Mouse (Mus musculus): ENCODE measurements around the gene Exoc1. TPM values are rescaled to one million over a fixed set of nuclear protein-coding genes. Genes with fewer than 3 reads are reported as not detected.

Gene Exoc1
- polyA plus RNA-seq, 1 experiment from 2014 or later: 52.0 TPM

DNA sequence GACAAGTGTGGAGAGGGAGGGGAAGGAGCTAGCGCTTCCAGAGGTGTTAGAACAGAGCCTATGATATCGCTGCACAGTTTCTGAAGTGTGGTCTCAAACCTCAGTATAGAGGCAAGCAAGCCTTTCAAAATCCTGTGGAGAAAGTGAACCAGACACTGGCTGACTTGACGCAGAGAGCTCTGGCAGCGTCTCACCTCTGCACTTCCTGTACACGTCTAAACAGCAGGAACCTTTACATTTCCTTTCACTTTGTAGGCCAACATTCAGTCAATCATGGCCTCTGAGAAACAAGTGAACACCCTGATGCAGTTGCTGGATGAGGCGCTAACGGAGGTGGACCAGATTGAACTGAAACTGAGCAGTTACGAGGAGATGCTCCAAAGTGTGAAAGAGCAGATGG lies 14.1 kb downstream of the Exoc1 start:
- no peak overlapping the region for H3K4me2 ChIP-seq
- WGBS: 91% methylated on average over 8 of the region's 8 CpGs
- no peaks in the 10 kb centered on the region for H3K9me3 ChIP-seq (replicated peaks)
- H3K4me1 ChIP-seq: peaks cover 7% of the 10 kb centered on the region
- ATAC-seq: no peak
- peaks cover 57% of the 10 kb centered on the region for H3K36me3 ChIP-seq (ENCODE audit: poor library complexity, severe bottlenecking)
- H3K4me3 ChIP-seq: no peak overlapping the region
- no peak overlapping the region for H3K9ac ChIP-seq
- no peaks in the 10 kb centered on the region for H3K27me3 ChIP-seq
- no peak overlapping the region for H3K27ac ChIP-seq

DNA sequence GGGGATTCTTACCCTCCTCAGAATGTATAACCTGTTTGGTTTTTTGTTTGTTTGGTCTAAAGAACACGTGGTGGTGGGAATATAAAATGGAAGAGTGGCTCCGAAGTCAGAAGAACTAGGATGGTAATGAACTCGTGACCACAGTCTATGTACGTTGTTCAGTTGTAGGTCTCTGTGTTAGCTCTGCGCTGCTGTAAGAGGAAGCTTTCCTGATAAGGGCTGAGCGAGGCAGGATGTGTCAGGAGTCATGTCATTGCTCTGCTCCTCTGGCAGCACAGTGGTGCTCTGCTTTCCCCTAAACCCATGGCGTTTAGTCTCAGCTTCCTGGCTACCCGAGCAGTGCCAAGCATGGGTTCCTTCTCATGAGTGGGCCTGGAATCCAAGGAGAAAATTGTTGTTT lies 21.3 kb downstream of the Exoc1 start:
- no peak for ATAC-seq
- no peak overlapping the region for H3K9ac ChIP-seq
- no peaks in the 10 kb centered on the region for H3K9me3 ChIP-seq (replicated peaks)
- H3K27me3 ChIP-seq: no peaks in the 10 kb centered on the region
- H3K4me2 ChIP-seq: no peak overlapping the region
- peaks cover 42% of the 10 kb centered on the region for H3K36me3 ChIP-seq (ENCODE audit: poor library complexity, severe bottlenecking)
- no peak overlapping the region for H3K4me3 ChIP-seq
- WGBS: 94% methylated on average over 8 of the region's 8 CpGs
- H3K27ac ChIP-seq: no peak overlapping the region
- no peaks in the 10 kb centered on the region for H3K4me1 ChIP-seq

DNA sequence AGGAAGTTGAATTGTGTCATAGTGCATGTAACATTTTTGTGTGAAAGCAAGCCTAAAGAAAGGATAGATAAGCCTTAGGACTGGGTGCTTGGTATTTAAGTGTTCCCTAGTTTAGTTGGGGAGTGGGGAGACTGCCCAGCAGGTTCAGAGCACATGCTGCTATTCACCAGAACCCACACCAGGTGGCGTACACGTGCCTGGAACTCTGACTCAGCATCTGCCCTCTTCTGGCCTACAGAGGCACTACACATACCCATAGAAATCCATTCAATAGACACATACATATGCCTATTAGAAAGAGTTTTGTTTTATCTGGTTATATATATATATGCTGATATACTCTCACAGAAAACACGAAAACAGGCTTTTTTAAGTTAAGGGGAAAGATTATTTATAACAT lies 36.2 kb downstream of the Exoc1 start:
- Histone ChIP-seq H3K4me3 (no peak overlapping the region), H3K4me2 (no peak overlapping the region), H3K9ac (no peak overlapping the region), H3K27me3 (no peaks in the 10 kb centered on the region), H3K27ac (no peak overlapping the region), H3K36me3 (ENCODE audit: poor library complexity, severe bottlenecking) (peaks cover 80% of the 10 kb centered on the region), H3K9me3 (replicated peaks) (no peaks in the 10 kb centered on the region), H3K4me1 (no peaks in the 10 kb centered on the region)
- 36% methylated on average over 3 of the region's 3 CpGs for WGBS
- no peak for ATAC-seq

GRCm38 (mm10) chr5:76574251-76574650 lies 45.1 kb downstream of the Exoc1 start:
- Histone ChIP-seq H3K36me3 (ENCODE audit: poor library complexity, severe bottlenecking) (peaks cover 24% of the 10 kb centered on the region), H3K4me3 (no peak overlapping the region), H3K9me3 (replicated peaks) (no peaks in the 10 kb centered on the region), H3K27ac (no peak overlapping the region), H3K4me2 (no peak overlapping the region), H3K4me1 (no peaks in the 10 kb centered on the region), H3K27me3 (no peaks in the 10 kb centered on the region), H3K9ac (no peak overlapping the region)
- no peak for ATAC-seq
- WGBS: 74% methylated on average over 7 of the region's 7 CpGs

- no peak overlapping the region for H3K4me3 ChIP-seq
- WGBS: 88% methylated on average over 3 of the region's 3 CpGs
- no peak overlapping the region for H3K27ac ChIP-seq
- no peaks in the 10 kb centered on the region for H3K27me3 ChIP-seq
- no peak overlapping the region for H3K4me2 ChIP-seq
- no peaks in the 10 kb centered on the region for H3K36me3 ChIP-seq (ENCODE audit: poor library complexity, severe bottlenecking)
- no peaks in the 10 kb centered on the region for H3K9me3 ChIP-seq (replicated peaks)
- no peak for ATAC-seq
- no peaks in the 10 kb centered on the region for H3K4me1 ChIP-seq
- no peak overlapping the region for H3K9ac ChIP-seq
These were observed 47.9 kb downstream of the Exoc1 start for GRCm38 (mm10) chr5:76577026-76577425.

DNA sequence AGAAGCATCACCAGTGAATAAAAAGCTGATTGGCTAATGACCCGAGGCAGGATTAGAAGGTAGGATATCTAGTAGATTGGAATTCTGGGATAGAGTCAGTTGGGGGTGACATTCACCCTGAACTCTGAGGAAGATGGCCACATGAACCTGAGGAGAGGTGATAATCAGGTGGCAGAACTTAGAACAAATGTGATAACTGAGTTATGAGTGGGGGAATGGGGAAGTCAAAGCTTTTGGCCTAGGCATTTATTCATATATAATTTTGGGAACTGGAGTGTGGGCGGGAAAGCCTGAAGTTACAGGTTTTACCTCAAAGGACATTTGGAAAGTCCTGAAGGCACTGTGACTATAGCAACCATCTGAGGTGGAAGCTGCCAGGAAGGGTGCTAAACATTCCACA lies 56.3 kb downstream of the Exoc1 start:
- Histone ChIP-seq H3K4me2 (no peak overlapping the region), H3K9ac (no peak overlapping the region), H3K27me3 (no peaks in the 10 kb centered on the region), H3K27ac (no peak overlapping the region), H3K4me3 (no peak overlapping the region), H3K4me1 (peaks cover 12% of the 10 kb centered on the region), H3K9me3 (replicated peaks) (no peaks in the 10 kb centered on the region), H3K36me3 (ENCODE audit: poor library complexity, severe bottlenecking) (no peaks in the 10 kb centered on the region)
- WGBS: 85% methylated on average over 2 of the region's 2 CpGs
- no peak for ATAC-seq

DNA sequence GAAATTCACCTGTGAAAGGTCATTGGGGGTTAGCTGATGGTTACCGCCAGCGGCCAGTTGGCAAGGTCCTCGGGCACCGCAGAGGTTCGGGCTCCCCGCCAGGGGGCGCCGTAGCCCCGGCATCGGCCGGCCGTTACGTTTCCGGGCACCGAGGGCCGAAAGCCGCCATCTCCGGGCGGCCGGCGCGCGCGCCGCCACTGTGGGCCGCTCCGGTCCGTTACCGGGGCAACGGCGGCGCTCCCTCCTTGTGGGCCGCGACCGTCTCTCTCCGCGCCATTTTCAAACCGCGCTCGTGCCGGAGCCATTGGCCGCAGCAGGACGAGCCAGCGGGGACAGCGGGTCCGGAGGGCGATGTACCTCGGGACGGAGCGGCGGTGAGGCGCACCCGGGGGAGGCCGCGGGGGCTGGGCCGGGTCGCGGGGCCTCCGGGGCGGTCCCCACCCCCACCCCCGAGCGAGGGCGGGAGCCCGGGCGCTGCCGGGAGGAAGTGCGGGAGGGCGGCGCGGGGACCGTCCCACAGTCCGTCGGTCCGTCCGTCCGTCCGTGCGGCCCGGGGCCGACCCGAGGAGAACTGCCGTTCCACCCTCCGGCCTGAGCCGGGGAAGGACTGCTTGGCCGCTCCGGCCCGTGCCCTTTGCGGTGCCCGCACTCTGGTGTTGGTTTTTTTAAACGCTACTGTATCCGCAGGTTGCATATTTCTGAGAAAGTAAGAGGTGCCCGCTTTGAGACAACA lies 59.6 kb downstream of the Exoc1 start, which contains the start of gene Cep135:
Gene Cep135, plus strand, starts transcription at position 148 of the 733 bp plus-strand sequence.
- Histone ChIP-seq H3K27me3 (no peaks in the 10 kb centered on the region), H3K9ac (peak within 1 kb of the TSS; percentile 88), H3K36me3 (ENCODE audit: poor library complexity, severe bottlenecking) (peaks cover 15% of the 10 kb centered on the region), H3K4me3 (peak within 1 kb of the TSS; percentile 94), H3K27ac (peak within 1 kb of the TSS; percentile 86), H3K4me2 (peak within 1 kb of the TSS; percentile 71), H3K4me1 (peaks cover 15% of the 10 kb centered on the region), H3K9me3 (replicated peaks) (no peaks in the 10 kb centered on the region)
- WGBS: under 1% methylated on average over 79 of the region's 92 CpGs
- peak; percentile 99 for ATAC-seq

DNA sequence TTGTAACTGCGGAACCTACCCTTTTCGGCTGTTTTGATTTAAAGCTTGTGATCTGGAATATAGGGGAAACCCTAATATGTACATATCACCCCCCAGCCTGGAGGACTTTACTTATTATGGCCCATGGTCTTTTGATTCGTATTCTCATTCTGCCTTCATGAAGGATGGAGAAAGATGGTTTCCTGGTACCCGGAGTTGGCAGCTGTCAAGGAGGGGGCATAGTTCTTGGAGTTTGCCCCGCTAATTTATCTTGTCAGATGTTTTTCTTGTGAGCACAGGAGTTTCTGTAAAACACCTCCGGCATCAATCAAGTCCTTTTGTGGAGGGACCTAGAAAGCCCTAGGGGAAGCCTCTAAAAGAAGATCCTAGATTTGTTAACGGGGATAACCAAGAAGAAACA lies 60.2 kb downstream of the Exoc1 start:
- ATAC-seq: no peak
- no peak overlapping the region for H3K27ac ChIP-seq
- no peaks in the 10 kb centered on the region for H3K9me3 ChIP-seq (replicated peaks)
- H3K27me3 ChIP-seq: no peaks in the 10 kb centered on the region
- H3K36me3 ChIP-seq (ENCODE audit: poor library complexity, severe bottlenecking): peaks cover 21% of the 10 kb centered on the region
- peak overlapping the region; percentile 94 for H3K4me3 ChIP-seq
- H3K9ac ChIP-seq: peak overlapping the region; percentile 88
- H3K4me2 ChIP-seq: peak overlapping the region; percentile 71
- 6% methylated on average over 7 of the region's 7 CpGs for WGBS
- peaks cover 15% of the 10 kb centered on the region for H3K4me1 ChIP-seq

- no peak overlapping the region for H3K27ac ChIP-seq
- whole genome bisulfite sequencing: 80% methylated on average over 2 of the region's 2 CpGs
- H3K4me2 ChIP-seq: peak overlapping the region; percentile 71
These were observed 60.9 kb downstream of the Exoc1 start for GRCm38 (mm10) chr5:76590009-76590408.

GRCm38 (mm10) chr5:76591885-76592284 lies 62.8 kb downstream of the Exoc1 start:
- Histone ChIP-seq H3K36me3 (ENCODE audit: poor library complexity, severe bottlenecking) (peaks cover 47% of the 10 kb centered on the region), H3K4me3 (no peak overlapping the region), H3K4me1 (peaks cover 15% of the 10 kb centered on the region), H3K27ac (no peak overlapping the region), H3K9me3 (replicated peaks) (no peaks in the 10 kb centered on the region), H3K27me3 (no peaks in the 10 kb centered on the region), H3K4me2 (no peak overlapping the region), H3K9ac (no peak overlapping the region)
- 63% methylated on average over 9 of the region's 9 CpGs for WGBS
- no peak for ATAC-seq

More at GRCm38 (mm10) chr5:76590009-76590408, 60.9 kb downstream of the Exoc1 start:
- Histone ChIP-seq H3K27me3 (no peaks in the 10 kb centered on the region), H3K4me3 (peak overlapping the region; percentile 94), H3K36me3 (ENCODE audit: poor library complexity, severe bottlenecking) (peaks cover 28% of the 10 kb centered on the region), H3K9me3 (replicated peaks) (no peaks in the 10 kb centered on the region), H3K9ac (peak overlapping the region; percentile 88; the same call in 1 of the 2 replicates), H3K4me1 (peaks cover 15% of the 10 kb centered on the region)
- no peak for ATAC-seq

DNA sequence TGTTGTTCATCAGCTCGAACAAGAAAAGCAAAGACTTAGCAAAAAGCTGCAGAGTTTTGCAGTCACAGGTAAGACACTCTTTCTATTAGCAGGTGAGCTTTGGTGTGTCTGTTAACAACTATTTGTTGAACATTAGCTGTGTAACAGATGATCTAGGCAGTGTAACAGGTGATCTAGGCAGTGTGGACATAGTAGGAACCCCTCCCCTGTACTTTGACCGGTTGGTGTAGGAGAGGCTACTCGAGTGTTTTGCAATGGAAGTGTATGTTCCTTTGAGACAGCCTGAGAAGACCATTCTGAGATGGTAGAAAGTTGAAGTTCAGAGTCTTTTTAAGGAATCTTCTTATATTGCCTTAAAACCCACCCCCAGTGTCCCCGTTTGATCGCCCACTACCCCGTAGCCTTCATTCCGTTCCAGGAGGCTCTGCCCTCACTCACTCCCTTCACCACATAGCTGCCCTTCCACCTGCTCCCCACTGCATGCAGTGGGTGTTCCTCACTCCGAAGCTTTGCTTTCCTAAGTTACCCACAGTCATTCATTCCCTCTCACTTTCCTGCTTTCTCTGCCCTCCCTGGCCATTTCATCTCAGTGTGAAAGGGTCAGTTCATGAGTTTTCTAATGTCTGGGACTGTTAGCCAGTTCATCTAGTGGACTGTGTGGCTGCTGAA lies 80.7 kb downstream of the Exoc1 start:
- Histone ChIP-seq H3K9me3 (replicated peaks) (0 out of 2 replicates have a peak, but pooled peaks cover 2% of the 10 kb centered on the region), H3K4me2 (no peak overlapping the region), H3K27ac (no peak overlapping the region), H3K4me3 (no peak overlapping the region), H3K4me1 (no peaks in the 10 kb centered on the region), H3K9ac (no peak overlapping the region), H3K36me3 (ENCODE audit: poor library complexity, severe bottlenecking) (peaks cover 90% of the 10 kb centered on the region), H3K27me3 (no peaks in the 10 kb centered on the region)
- 94% methylated on average over 8 of the region's 8 CpGs for WGBS
- ATAC-seq: no peak

GRCm38 (mm10) chr5:76612867-76613499 lies 83.9 kb downstream of the Exoc1 start:
- Histone ChIP-seq H3K27me3 (no peaks in the 10 kb centered on the region), H3K4me2 (no peak overlapping the region), H3K27ac (no peak overlapping the region), H3K9me3 (replicated peaks) (0 out of 2 replicates have a peak, but pooled peaks cover 2% of the 10 kb centered on the region), H3K9ac (no peak overlapping the region), H3K4me1 (no peaks in the 10 kb centered on the region), H3K4me3 (no peak overlapping the region), H3K36me3 (ENCODE audit: poor library complexity, severe bottlenecking) (peaks cover 84% of the 10 kb centered on the region)
- WGBS: 91% methylated on average over 6 of the region's 6 CpGs
- no peak for ATAC-seq

All from forebrain, embryonic 13.5 days (tissue).